Mouse (Mus musculus) thymus, postnatal 4 days (tissue): Measurements from ENCODE around the gene Gm12185.
"Not testable (repeated sequence)": the region's sequence is repeated elsewhere in the genome, so short reads cannot be mapped to it uniquely, and the experiment has no call there.

Source experiments
- DNase-seq: peaks from one replicate; pipeline ENCODE4 v3.0.0; 2021

The Gm12185 gene

DNA sequence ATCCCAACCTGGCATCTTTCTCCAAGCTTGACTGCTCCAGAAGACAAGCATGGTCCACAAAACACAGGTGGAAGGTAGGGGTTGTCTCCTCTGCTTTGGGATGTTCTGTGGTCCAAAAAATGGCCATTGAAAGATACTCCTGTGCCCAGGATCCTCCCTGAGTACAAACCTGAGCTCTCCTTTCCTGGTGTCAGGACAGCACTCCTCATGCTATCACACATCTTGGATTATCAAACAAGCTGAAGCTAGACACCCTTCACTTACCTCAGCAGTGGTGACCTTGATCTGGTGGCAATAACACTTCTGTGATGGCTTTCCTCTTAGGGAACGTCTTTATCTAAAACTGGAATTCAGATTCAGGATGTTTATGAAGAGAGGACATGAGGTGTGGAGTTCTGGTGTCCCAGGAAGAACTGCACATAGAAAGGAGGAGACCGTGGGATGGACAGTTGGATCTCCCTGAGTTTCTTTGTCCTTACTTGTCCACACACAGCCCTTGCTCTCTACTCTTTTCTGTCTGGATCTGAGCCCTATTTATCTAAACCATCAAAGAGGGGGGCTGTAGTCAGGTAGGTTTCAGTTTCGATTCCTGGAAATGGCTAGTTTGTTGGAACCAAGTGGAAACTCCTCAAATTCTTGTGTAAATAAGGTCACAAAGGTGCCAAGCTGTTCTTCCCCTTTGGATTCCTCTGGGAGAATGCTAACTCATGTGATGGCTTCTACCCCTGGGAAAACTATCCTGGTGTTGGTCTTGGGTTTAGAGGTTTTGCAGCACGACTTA lies at the start of gene Gm12185:
Gm12185 (minus strand) TSS at position 487 of the 781 bp plus-strand sequence.
- peak; percentile 18 for DNase-seq

DNA sequence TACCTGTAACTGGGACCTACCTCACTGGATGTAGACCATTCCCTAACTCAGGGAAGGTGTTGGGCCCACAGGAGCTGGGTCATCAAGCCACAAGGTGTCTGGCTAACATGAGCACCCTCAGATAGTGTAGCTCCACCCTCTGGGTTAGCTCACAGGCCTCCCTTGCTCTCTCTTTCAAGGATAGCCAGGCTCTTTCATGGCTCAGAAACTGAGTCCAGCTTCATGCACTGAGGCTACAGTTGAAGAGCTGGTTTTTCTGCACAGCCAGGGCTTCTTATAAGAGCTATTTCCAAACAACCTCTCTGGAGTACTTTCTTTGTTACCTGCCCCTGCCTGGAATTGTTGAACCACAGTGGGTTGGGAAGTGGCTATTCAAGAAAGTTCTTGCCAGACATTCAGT lies 20.0 kb upstream of the Gm12185 start:
- DNase-seq = not testable (repeated sequence)

DNA sequence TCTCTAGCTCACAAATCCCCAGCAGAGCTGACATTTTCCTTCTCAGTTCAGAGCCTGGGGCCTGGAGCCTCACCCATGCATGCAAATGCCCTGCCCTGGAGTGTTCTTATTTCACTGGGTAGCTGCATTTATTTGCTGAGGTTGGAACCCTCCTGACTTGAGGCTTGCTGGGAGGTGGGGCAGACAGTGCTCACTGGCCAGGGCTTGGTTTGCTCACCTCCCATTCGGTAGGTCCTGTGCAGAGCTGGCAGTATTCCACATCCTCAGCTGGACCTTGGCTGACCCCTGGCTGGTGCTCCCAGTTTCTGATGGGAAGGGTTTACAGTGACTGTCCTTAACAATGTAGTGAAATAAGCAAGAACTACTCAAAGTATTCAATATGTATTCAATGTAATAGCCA lies 14.8 kb upstream of the Gm12185 start:
- DNase-seq = not testable (repeated sequence)

DNA sequence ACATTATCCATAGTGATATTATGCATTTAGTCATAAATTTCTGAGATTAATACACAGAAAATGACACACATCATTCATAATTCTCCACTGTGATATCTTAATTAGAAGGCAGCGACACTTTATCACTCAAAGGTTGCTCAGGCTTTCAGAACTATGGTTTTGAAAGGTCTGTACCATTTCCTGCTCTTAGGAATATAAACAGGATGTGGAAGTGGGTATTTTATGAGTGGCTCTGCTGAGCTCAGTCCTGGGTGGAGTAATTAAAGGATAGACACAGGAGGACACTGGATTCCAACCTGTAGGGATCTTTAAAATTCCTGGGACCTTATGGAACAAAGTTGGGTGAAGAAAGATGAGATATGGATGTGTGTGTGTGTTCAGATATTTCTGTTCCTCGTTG lies 14.3 kb upstream of the Gm12185 start:
- DNase-seq = not testable (repeated sequence)

DNA sequence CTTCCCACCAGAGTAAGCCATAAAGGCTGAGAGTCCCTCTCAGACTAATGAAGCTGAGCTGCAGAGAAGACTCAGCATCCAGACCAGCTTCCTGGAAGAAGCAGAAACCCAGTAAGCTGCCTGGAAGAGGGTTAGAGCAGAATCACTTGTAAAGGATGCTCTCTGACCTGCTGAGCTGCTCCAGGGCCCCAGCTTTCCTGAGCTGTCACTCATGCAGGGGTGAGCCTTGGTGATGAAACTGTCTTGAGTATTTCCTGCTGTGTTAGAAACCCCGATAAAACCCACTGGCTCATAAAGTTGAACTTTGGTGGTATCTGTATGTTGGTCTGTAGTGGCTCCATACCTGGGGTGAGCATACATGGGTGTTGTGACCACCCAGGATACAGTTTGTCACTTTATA lies 8.4 kb upstream of the Gm12185 start:
- DNase-seq = peak; percentile 8

DNA sequence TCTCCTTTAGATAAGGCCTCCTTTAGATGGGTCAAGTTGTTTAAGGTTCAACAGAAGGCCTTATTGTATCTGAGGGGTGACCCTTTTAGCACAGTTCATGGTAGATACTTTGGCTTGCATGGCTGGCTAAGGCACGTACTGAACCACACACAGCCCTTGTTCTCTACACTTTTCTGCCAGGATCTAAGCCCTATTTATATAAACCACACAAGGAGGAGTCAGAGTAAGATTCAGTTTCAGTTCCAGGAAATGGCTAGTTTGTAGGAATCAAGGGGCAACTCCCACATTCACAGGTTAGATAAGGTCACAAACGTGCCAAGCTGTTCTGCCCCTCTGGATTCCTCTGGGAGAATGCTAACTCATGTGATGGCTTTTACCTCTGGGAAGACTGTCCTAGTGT lies 2.0 kb upstream of the Gm12185 start, which contains the start of gene Tgtp1:
Tgtp1 (minus strand) TSS at position 155 of the 400 bp plus-strand sequence.
- DNase-seq = not testable (repeated sequence)

DNA sequence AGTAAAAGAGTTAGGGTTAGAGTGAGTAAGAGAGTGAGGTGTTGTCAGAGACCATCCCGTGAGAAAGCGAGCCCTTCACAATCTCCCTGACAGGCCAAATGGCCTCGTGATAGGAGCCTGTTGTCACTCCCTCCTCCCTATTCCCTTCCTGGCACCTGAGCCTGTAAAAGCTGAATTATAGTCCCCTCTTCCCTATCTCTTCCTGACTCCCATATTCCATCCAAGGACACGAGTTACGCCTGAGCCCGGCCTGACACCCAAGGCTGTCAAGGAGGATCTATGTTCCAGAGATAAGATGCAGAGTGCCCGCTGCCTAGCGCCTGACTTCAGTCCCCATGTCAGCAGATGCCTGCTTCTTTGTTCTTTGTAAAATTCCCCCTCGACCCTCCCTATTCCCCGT lies 1.3 kb upstream of the Gm12185 start:
- peak; percentile 9 for DNase-seq

DNA sequence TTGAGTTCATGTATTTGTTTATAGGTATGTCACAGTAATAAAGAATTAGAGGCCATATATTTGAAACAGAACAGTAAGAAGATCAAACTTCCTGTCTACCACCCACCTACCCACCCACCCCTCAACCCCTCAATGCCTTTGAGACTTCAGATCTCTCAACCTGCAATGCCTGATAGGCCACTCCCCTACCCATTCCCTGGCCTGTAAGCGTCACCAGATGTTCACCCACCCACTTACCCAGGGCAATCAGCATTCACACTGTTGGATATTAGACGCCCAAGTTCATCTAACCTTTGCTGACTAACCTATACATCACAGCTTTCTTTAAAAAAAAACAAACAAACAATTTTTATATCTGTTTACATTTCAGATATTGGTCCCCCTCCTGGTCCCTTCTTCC lies 2.0 kb downstream of the Gm12185 start:
- not testable (repeated sequence) for DNase-seq

DNA sequence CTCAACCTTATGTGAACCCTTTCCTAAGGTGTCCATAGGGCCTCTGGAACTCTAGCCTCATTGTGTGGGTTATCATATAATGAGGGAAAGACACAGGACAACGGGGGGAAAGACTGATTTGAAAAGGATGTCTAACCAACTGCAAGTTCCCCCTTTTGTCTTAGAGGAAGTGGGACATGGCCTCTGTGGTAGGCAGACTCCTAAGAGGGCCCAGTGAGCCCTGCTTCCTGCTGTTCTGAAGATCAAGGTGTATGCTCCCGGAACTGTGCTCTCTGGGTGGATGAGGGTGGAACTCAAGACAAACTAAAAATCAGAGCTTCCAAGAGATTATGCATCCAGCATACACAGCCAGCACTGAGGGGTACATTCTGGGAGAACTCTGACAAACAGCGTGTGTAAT lies 3.8 kb downstream of the Gm12185 start:
- DNase-seq = peak; percentile 8

DNA sequence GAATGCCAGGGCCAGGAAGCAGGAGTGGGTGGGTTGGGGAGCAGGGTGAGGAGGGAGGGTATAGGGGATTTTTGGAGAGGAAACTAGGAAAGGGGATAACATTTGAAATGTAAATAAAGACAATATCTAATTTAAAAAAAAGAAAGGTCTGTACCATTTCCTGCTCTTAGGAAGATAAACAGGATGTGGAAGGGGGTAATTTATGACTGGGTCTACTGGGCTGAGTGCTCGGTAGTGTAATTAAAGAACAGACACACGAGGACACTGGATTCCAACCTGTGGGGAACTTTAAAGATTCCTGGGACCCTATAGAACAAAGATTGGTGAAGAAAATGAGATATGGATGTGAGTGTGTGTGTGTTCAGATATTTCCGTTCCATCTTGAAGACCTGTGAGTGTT lies 9.2 kb downstream of the Gm12185 start:
- not testable (repeated sequence) for DNase-seq

DNA sequence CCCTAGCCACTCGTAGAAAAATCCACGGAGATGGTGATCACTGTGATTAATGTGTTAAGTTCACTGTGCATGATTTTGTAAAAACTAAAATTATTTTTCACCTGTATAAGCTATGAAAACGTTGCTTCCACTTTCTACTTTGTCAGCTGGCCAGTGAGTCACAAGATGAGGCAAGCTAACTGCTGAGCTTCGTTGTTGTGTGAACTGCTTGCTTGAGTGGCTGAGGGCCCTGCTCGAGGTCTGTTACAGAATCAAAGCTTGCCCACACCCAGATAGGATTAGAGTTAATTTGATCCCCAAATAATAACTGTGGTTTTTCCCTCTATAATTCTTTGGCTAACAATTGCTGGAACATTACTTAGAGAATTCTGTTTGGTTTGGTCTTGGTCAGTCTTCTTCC lies 12.0 kb downstream of the Gm12185 start:
- not testable (repeated sequence) for DNase-seq

DNA sequence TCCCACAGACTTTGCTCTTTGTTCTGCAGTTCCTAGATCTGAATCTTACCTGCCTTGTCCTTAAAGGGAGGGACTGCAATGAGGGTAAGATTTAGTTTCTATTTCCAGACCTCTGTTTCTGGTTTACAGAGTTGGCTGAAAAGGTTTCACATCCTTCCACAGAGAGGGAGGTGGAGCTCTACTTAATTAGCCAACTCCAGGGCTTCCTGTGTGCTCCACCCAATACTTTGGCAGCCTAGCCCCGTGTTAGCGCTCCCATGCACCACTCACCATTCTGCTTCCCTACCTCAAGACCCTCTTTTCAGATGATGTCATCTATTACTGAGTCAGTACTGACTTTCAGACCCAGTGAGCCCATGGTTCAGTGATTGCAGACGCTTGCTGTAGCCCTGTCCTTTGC lies 12.8 kb downstream of the Gm12185 start, which contains the start of gene 9930111J21Rik1:
9930111J21Rik1 (minus strand) TSS at position 148 of the 400 bp plus-strand sequence.
- not testable (repeated sequence) for DNase-seq

DNA sequence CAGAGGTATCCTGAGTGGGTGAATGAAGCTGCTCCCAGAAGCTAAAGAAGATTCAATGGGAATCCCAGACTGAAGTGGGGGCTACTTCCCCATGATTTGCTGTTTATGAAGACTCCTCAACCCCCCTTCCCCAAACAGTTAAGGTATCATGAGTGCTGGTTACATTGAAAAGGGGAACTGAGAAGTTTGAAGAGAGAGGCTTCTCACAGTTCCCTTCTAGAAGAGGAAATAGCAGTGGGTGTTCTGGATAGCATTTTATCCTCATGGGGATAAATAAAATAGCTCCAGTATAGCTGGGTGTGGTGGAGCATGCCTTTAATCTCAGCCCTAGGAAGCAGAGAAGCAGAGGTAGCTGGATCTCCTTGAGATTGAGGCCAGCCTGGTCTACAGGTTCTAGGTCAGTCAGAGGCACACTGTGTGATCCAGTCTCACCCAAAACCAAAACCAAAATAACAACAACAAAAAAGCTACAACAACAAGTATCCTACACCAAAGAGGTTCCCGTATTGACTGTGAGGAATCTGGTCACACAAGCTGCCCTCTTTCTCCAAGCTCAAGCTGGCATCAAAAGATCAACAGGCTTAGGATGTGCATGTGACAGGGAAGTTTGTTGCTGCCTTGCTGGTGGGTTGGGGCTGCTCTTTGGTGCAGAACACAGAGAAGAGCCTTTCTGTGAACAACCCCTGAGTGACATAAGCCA lies 13.6 kb downstream of the Gm12185 start, which contains the start of gene Olfr56:
Olfr56 (plus strand) TSS at position 650 of the 700 bp plus-strand sequence.
- not testable (repeated sequence) for DNase-seq

DNA sequence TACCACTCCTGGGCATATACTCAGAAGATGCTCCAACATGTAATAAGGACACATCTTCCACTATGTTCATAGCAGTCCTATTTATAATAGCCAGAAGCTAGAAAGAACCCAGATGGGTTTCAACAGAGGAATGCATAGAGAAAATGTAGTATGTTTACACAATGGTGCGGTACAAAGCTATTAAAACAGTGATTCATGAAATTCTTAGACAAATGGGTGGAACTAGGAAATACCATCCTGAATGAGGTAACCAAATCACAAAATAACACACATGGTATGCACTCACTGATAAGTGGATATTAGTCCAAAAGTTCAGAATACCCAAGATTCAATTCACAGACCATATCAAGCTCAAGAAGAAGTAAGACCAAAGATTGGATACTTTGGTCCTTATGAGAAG lies 17.3 kb downstream of the Gm12185 start:
- DNase-seq = not testable (repeated sequence)

DNA sequence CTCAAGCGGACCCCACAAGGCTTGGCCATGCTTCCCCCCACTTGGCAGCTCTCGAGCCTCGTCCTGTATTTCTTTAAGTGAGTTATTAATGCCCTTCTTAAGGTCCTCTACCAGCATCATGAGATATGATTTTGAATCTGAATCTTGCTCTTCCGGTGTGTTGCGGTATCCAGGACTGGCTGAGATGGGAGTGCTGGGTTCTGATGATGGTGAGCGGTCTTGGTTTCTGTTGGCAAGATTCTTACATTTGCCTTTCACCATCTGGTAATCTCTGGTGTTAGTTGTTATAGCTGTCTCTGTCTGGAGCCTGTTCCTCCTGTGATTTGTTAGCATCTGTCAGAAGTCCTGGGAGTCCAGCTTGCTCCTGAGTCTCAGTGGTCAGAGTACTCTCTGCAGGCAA lies 45.9 kb downstream of the Gm12185 start, which contains the start of gene Psme2b:
Psme2b (minus strand) TSS at position 101 of the 400 bp plus-strand sequence.
- not testable (repeated sequence) for DNase-seq

DNA sequence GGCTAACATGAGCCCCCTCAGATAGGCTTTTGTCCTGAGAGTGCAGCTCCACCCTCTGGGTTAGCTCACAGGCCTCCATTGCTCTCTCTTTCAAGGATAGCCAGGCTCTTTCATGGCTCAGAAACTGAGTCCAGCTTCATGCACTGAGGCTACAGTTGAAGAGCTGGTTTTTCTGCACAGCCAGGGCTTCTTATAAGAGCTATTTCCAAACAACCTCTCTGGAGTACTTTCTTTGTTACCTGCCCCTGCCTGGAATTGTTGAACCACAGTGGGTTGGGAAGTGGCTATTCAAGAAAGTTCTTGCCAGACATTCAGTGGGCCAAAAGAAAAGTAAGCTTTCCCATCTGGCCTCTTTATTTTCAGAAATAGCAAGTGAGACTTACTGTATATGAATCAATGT lies 52.7 kb downstream of the Gm12185 start:
- DNase-seq = not testable (repeated sequence)

DNA sequence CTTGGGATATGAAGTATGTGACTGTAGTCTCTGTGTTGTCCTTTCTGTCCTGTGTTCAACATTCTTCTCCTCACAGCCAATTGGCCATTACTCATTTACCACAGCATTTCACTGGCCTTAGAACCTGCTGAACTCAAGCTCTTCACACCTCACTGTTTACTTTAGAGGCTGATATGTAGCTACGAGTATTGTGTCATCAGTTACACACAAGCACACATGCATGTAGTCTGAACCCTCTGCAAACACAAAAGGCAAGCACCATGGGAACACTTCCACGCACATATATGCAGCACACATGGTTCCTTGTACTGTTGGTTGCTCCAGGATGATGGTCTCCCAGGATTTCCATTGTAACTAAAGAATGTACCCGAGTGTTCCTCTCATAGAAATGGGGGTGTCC lies 56.7 kb downstream of the Gm12185 start:
- not testable (repeated sequence) for DNase-seq

DNA sequence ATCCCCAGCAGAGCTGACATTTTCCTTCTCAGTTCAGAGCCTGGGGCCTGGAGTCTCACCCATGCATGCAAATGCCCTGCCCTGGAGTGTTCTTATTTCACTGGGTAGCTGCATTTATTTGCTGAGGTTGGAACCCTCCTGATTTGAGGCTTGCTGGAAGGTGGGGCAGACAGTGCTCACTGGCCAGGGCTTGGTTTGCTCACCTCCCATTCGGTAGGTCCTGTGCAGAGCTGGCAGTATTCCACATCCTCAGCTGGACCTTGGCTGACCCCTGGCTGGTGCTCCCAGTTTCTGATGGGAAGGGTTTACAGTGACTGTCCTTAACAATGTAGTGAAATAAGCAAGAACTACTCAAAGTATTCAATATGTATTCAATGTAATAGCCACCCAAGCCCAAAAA lies 58.1 kb downstream of the Gm12185 start:
- DNase-seq = not testable (repeated sequence)

DNA sequence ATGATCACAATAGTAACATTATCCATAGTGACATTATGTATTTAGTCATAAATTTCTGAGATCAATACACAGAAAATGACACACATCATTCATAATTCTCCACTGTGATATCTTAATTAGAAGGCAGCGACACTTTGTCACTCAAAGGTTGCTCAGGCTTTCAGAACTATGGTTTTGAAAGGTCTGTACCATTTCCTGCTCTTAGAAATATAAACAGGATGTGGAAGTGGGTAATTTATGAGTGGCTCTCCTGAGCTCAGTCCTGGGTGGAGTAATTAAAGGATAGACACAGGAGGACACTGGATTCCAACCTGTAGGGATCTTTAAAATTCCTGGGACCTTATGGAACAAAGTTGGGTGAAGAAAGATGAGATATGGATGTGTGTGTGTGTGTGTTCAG lies 58.6 kb downstream of the Gm12185 start:
- not testable (repeated sequence) for DNase-seq

DNA sequence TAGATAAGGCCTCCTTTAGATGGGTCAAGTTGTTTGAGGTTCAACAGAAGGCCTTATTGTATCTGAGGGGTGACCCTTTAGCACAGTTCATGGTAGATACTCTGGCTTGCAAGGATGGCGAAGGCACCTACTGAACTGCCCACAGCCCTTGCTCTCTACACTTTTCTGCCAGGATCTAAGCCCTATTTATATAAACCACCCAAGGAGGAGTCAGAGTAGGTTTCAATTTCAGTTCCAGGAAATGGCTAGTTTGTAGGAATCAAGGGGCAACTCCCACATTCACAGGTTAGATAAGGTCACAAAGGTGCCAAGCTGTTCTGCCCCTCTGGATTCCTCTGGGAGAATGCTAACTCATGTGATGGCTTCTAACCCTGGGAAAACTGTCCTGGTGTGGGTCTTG lies 64.0 kb downstream of the Gm12185 start:
- DNase-seq = not testable (repeated sequence)

DNA sequence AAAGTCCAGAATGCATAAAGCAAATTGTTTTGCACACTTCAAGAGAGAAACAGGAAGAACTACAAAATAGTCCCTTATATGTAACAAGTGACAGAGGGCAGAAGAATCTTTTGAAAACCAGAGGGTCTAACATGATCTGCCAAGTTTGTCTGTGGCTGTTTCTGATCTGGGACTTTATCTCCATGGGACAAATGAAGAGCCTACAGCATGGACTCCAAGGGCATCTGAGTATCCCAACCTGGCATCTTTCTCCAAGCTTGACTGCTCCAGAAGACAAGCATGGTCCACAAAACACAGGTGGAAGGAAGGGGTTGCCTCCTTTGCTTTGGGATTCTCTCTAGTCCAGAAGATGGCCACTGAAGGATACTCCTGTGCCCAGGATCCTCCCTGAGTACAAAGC lies 65.6 kb downstream of the Gm12185 start:
- not testable (repeated sequence) for DNase-seq

DNA sequence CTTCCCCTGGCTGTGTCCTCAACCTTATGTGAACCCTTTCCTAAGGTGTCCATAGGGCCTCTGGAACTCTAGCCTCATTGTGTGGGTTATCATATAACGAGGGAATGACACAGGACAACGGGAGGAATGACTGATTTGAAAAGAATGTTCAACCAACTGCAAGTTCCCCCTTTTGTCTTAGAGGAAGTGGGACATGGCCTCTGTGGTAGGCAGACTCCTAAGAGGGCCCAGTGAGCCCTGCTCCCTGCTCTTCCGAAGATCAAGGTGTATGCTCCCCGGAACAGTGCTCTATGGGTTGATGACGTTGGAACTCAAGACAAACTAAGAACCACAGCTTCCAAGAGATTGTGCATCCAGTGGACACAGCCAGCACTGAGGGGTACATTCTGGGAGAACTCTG lies 68.2 kb downstream of the Gm12185 start:
- not testable (repeated sequence) for DNase-seq

DNA sequence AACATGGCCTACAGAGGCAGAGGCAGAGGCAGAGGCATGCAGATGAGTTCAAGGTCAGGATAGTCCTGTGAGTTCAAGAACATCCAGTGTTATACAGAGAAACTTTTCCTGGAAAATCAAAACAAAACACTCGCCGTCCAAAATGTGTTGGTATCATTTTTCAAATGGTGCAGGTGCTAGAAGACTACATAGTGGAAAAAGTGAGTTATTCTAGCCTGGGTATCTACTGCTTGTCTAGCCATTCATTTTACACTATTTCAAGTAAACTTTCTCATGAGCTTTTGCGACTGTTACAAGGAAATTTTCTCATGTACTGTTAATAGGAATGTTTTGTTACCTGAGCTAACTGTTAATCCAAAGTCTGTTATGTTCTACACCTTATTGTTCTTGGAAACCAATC lies 73.6 kb downstream of the Gm12185 start:
- no peak for DNase-seq

DNA sequence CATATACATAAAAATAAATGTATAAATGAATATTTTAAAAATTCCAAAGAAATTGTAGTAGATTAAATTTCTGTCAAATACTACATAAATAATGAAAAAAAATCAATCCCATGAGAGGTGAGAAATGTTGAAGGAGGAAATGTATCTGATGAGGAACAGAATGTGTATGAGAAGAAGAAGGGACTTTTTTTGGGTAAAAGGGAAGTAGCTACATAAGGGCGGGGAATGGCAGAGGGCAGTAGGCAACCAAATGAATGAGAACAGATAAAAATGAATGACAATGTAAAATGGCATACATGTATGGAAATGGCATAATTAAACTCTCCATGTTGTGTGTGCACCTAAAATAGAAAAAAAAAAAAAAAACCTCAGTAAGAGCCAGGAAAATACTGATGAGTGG lies 78.4 kb downstream of the Gm12185 start:
- DNase-seq = no peak
